Mouse (Mus musculus): ENCODE results near the gene Atg16l1.

- peak; percentile 84 for TF ChIP-seq EP300 (IDR thresholded peaks at IDR 0.05; ENCODE audit: low read depth)
- TF ChIP-seq CTCF (IDR thresholded peaks at IDR 0.05; ENCODE audit: low read depth) = peak; percentile 52
Measured at GRCm38 (mm10) chr1:87755641-87756470, at the start of gene Atg16l1.
